Mouse (Mus musculus): ENCODE data around the gene Pcp4l1. TPM values are rescaled to one million over a fixed set of nuclear protein-coding genes. Genes with fewer than 3 reads are reported as not detected.

Pcp4l1 gene
- polyA plus RNA-seq, 1 experiment from 2014 or later, result 32.0 TPM

GRCm38 (mm10) chr1:171234126-171234525 is 38.1 kb upstream of the Pcp4l1 start, which contains the start of gene Fcer1g:
Gene Fcer1g, minus strand, starts transcription at chr1:171234365.
- Histone ChIP-seq H3K9me3 (ENCODE audit: control insufficient read depth, low read length) (no peaks in the 10 kb centered on the region), H3K4me3 (ENCODE audit: low read depth, low read length) (no peak within 1 kb of the TSS), H3K4me2 (no peak within 1 kb of the TSS), H3K27me3 (ENCODE audit: control insufficient read depth, insufficient read depth, low read length) (no peaks in the 10 kb centered on the region), H3K4me1 (ENCODE audit: control insufficient read depth, insufficient read depth, low read length) (peaks cover 9% of the 10 kb centered on the region), H3K36me3 (ENCODE audit: control insufficient read depth, insufficient read depth, low read length) (peaks cover 27% of the 10 kb centered on the region), H3K9ac (ENCODE audit: low read length) (no peak within 1 kb of the TSS), H3K27ac (ENCODE audit: low read depth, low read length) (no peak within 1 kb of the TSS)
- no peak for ATAC-seq (ENCODE audit: low FRiP score)
- WGBS, result 96% methylated on average over 14 of the region's 14 CpGs
- DNase-seq (ENCODE audit: low spot score, missing footprints), result no peak

GRCm38 (mm10) chr1:171232800-171233730 is 37.0 kb upstream of the Pcp4l1 start:
- Histone ChIP-seq H3K36me3 (ENCODE audit: control insufficient read depth, insufficient read depth, low read length) (peaks cover 26% of the 10 kb centered on the region), H3K27me3 (ENCODE audit: control insufficient read depth, insufficient read depth, low read length) (no peaks in the 10 kb centered on the region), H3K4me1 (ENCODE audit: control insufficient read depth, insufficient read depth, low read length) (peaks cover 9% of the 10 kb centered on the region), H3K9me3 (ENCODE audit: control insufficient read depth, low read length) (no peaks in the 10 kb centered on the region), H3K4me3 (ENCODE audit: low read depth, low read length) (no peak overlapping the region), H3K9ac (ENCODE audit: low read length) (no peak overlapping the region), H3K27ac (ENCODE audit: low read depth, low read length) (no peak overlapping the region), H3K4me2 (no peak overlapping the region)
- WGBS, result 89% methylated on average over 12 of the region's 12 CpGs
- DNase-seq (ENCODE audit: low spot score, missing footprints), result no peak
- no peak for ATAC-seq (ENCODE audit: low FRiP score)

GRCm38 (mm10) chr1:171232348-171232747 is 36.3 kb upstream of the Pcp4l1 start:
- ATAC-seq (ENCODE audit: low FRiP score) (no peak), DNase-seq (ENCODE audit: low spot score, missing footprints) (no peak)
- Histone ChIP-seq H3K9ac (ENCODE audit: low read length) (no peak overlapping the region), H3K4me2 (no peak overlapping the region), H3K27me3 (ENCODE audit: control insufficient read depth, insufficient read depth, low read length) (no peaks in the 10 kb centered on the region), H3K4me3 (ENCODE audit: low read depth, low read length) (no peak overlapping the region), H3K27ac (ENCODE audit: low read depth, low read length) (no peak overlapping the region), H3K36me3 (ENCODE audit: control insufficient read depth, insufficient read depth, low read length) (peaks cover 21% of the 10 kb centered on the region), H3K9me3 (ENCODE audit: control insufficient read depth, low read length) (no peaks in the 10 kb centered on the region), H3K4me1 (ENCODE audit: control insufficient read depth, insufficient read depth, low read length) (peaks cover 9% of the 10 kb centered on the region)
- WGBS, result 89% methylated on average over 5 of the region's 5 CpGs

- H3K27me3 ChIP-seq (ENCODE audit: control insufficient read depth, insufficient read depth, low read length), result no peaks in the 10 kb centered on the region
- WGBS, result 76% methylated on average over 4 of the region's 4 CpGs
Measured at GRCm38 (mm10) chr1:171231844-171232243, 35.8 kb upstream of the Pcp4l1 start.

GRCm38 (mm10) chr1:171230215-171230614 is 34.1 kb upstream of the Pcp4l1 start:
- ATAC-seq (ENCODE audit: low FRiP score), result no peak

More at GRCm38 (mm10) chr1:171231844-171232243, 35.8 kb upstream of the Pcp4l1 start:
- no peak for DNase-seq (ENCODE audit: low spot score, missing footprints)
- H3K9ac ChIP-seq (ENCODE audit: low read length), result no peak overlapping the region
- peaks cover 16% of the 10 kb centered on the region for H3K36me3 ChIP-seq (ENCODE audit: control insufficient read depth, insufficient read depth, low read length)
- peaks cover 9% of the 10 kb centered on the region for H3K4me1 ChIP-seq (ENCODE audit: control insufficient read depth, insufficient read depth, low read length)
- H3K4me2 ChIP-seq, result no peak overlapping the region
- no peaks in the 10 kb centered on the region for H3K9me3 ChIP-seq (ENCODE audit: control insufficient read depth, low read length)
- ATAC-seq (ENCODE audit: low FRiP score), result no peak
- H3K4me3 ChIP-seq (ENCODE audit: low read depth, low read length), result no peak overlapping the region
- no peak overlapping the region for H3K27ac ChIP-seq (ENCODE audit: low read depth, low read length)

GRCm38 (mm10) chr1:171229750-171230149 is 33.7 kb upstream of the Pcp4l1 start:
- DNase-seq (ENCODE audit: low spot score, missing footprints) (no peak), ATAC-seq (ENCODE audit: low FRiP score) (no peak)
- no peak overlapping the region for H3K4me3 ChIP-seq (ENCODE audit: low read depth, low read length)

More at GRCm38 (mm10) chr1:171230215-171230614, 34.1 kb upstream of the Pcp4l1 start:
- DNase-seq (ENCODE audit: low spot score, missing footprints), result no peak
- Histone ChIP-seq H3K9ac (ENCODE audit: low read length) (no peak overlapping the region), H3K4me1 (ENCODE audit: control insufficient read depth, insufficient read depth, low read length) (peaks cover 9% of the 10 kb centered on the region), H3K4me2 (no peak overlapping the region), H3K27ac (ENCODE audit: low read depth, low read length) (no peak overlapping the region), H3K4me3 (ENCODE audit: low read depth, low read length) (no peak overlapping the region), H3K27me3 (ENCODE audit: control insufficient read depth, insufficient read depth, low read length) (no peaks in the 10 kb centered on the region), H3K9me3 (ENCODE audit: control insufficient read depth, low read length) (no peaks in the 10 kb centered on the region), H3K36me3 (ENCODE audit: control insufficient read depth, insufficient read depth, low read length) (peaks cover 7% of the 10 kb centered on the region)
- WGBS, result 55% methylated on average over 3 of the region's 3 CpGs

GRCm38 (mm10) chr1:171227879-171228278 is 31.8 kb upstream of the Pcp4l1 start:
- no peak overlapping the region for H3K4me3 ChIP-seq (ENCODE audit: low read depth, low read length)
- H3K4me1 ChIP-seq (ENCODE audit: control insufficient read depth, insufficient read depth, low read length), result peaks cover 9% of the 10 kb centered on the region
- no peaks in the 10 kb centered on the region for H3K27me3 ChIP-seq (ENCODE audit: control insufficient read depth, insufficient read depth, low read length)
- H3K9me3 ChIP-seq (ENCODE audit: control insufficient read depth, low read length), result no peaks in the 10 kb centered on the region
- no peaks in the 10 kb centered on the region for H3K36me3 ChIP-seq (ENCODE audit: control insufficient read depth, insufficient read depth, low read length)
- ATAC-seq (ENCODE audit: low FRiP score) (no peak), DNase-seq (ENCODE audit: low spot score, missing footprints) (no peak)
- no peak overlapping the region for H3K4me2 ChIP-seq
- H3K27ac ChIP-seq (ENCODE audit: low read depth, low read length), result no peak overlapping the region
- WGBS, result 87% methylated on average over 1 of the region's 1 CpGs
- H3K9ac ChIP-seq (ENCODE audit: low read length), result no peak overlapping the region

More at GRCm38 (mm10) chr1:171229750-171230149, 33.7 kb upstream of the Pcp4l1 start:
- Histone ChIP-seq H3K4me2 (no peak overlapping the region), H3K27me3 (ENCODE audit: control insufficient read depth, insufficient read depth, low read length) (no peaks in the 10 kb centered on the region), H3K27ac (ENCODE audit: low read depth, low read length) (no peak overlapping the region), H3K9ac (ENCODE audit: low read length) (no peak overlapping the region), H3K9me3 (ENCODE audit: control insufficient read depth, low read length) (no peaks in the 10 kb centered on the region), H3K4me1 (ENCODE audit: control insufficient read depth, insufficient read depth, low read length) (peaks cover 9% of the 10 kb centered on the region), H3K36me3 (ENCODE audit: control insufficient read depth, insufficient read depth, low read length) (peaks cover 4% of the 10 kb centered on the region)
- 29% methylated on average over 6 of the region's 6 CpGs for WGBS

GRCm38 (mm10) chr1:171226780-171227179 is 30.7 kb upstream of the Pcp4l1 start:
- Histone ChIP-seq H3K9me3 (ENCODE audit: control insufficient read depth, low read length) (no peaks in the 10 kb centered on the region), H3K9ac (ENCODE audit: low read length) (no peak overlapping the region), H3K36me3 (ENCODE audit: control insufficient read depth, insufficient read depth, low read length) (no peaks in the 10 kb centered on the region), H3K27me3 (ENCODE audit: control insufficient read depth, insufficient read depth, low read length) (no peaks in the 10 kb centered on the region), H3K4me1 (ENCODE audit: control insufficient read depth, insufficient read depth, low read length) (peaks cover 10% of the 10 kb centered on the region), H3K4me2 (no peak overlapping the region), H3K27ac (ENCODE audit: low read depth, low read length) (no peak overlapping the region), H3K4me3 (ENCODE audit: low read depth, low read length) (no peak overlapping the region)
- ATAC-seq (ENCODE audit: low FRiP score) (no peak), DNase-seq (ENCODE audit: low spot score, missing footprints) (no peak)
- 58% methylated on average over 3 of the region's 4 CpGs for WGBS

GRCm38 (mm10) chr1:171224857-171225256 is 28.8 kb upstream of the Pcp4l1 start, which contains the start of gene Apoa2:
Gene Apoa2, plus strand, starts transcription at chr1:171225054.
- 84% methylated on average over 5 of the region's 5 CpGs for WGBS

More at GRCm38 (mm10) chr1:171224857-171225256, 28.8 kb upstream of the Pcp4l1 start, which contains the start of gene Apoa2:
- no peak for DNase-seq (ENCODE audit: low spot score, missing footprints)
- Histone ChIP-seq H3K27me3 (ENCODE audit: control insufficient read depth, insufficient read depth, low read length) (no peaks in the 10 kb centered on the region), H3K27ac (ENCODE audit: low read depth, low read length) (no peak within 1 kb of the TSS), H3K9me3 (ENCODE audit: control insufficient read depth, low read length) (no peaks in the 10 kb centered on the region), H3K4me1 (ENCODE audit: control insufficient read depth, insufficient read depth, low read length) (peaks cover 18% of the 10 kb centered on the region), H3K9ac (ENCODE audit: low read length) (no peak within 1 kb of the TSS), H3K4me3 (ENCODE audit: low read depth, low read length) (no peak within 1 kb of the TSS), H3K36me3 (ENCODE audit: control insufficient read depth, insufficient read depth, low read length) (0 out of 2 replicates have a peak, but pooled peaks cover under 1% of the 10 kb centered on the region), H3K4me2 (no peak within 1 kb of the TSS)
- no peak for ATAC-seq (ENCODE audit: low FRiP score)
